Mouse (Mus musculus): ENCODE measurements at regions not wholly inside any gene's neighbourhood (a gene's known extent, or its start where the extent isn't known, plus 50 kb on each side); places are given as distances from the start of the nearest gene placed in this dataset.
A peak's percentile ranks its signal among the peaks of the same experiment; 100 is the strongest.

GRCm38 (mm10) chr2:78427659-78428336 is 440.1 kb upstream of the Ube2e3 start:
- Histone ChIP-seq H3K9ac (no peak overlapping the region), H3K4me2 (no peak overlapping the region), H3K4me1 (ENCODE audit: insufficient read depth) (no peaks in the 10 kb centered on the region), H3K9me3 (ENCODE audit: low read depth, low read length) (no peaks in the 10 kb centered on the region), H3K36me3 (ENCODE audit: insufficient read depth) (no peaks in the 10 kb centered on the region), H3K27me3 (ENCODE audit: insufficient read depth, low read length) (no peaks in the 10 kb centered on the region), H3K4me3 (ENCODE audit: low read depth, low read length) (no peak overlapping the region), H3K27ac (ENCODE audit: low read depth) (no peak overlapping the region)
- ATAC-seq (ENCODE audit: insufficient read depth): no peak
- TF ChIP-seq CTCF (IDR thresholded peaks at IDR 0.05; ENCODE audit: low read depth): no peak
- no peak for DNase-seq

- ATAC-seq (ENCODE audit: insufficient read depth): no peak
- peak; percentile 6 for DNase-seq
- WGBS: 53% methylated on average over 3 of the region's 3 CpGs
- Histone ChIP-seq H3K9me3 (ENCODE audit: low read depth, low read length) (no peaks in the 10 kb centered on the region), H3K4me2 (no peak overlapping the region), H3K27me3 (ENCODE audit: insufficient read depth, low read length) (no peaks in the 10 kb centered on the region), H3K4me3 (ENCODE audit: low read depth, low read length) (no peak overlapping the region), H3K4me1 (ENCODE audit: insufficient read depth) (peaks cover 4% of the 10 kb centered on the region; the same call in 1 of the 2 replicates), H3K9ac (no peak overlapping the region), H3K36me3 (ENCODE audit: insufficient read depth) (no peaks in the 10 kb centered on the region), H3K27ac (ENCODE audit: low read depth) (no peak overlapping the region)
- no peak for TF ChIP-seq CTCF (IDR thresholded peaks at IDR 0.05; ENCODE audit: low read depth)
Observed at GRCm38 (mm10) chr2:78418561-78419338, 449.2 kb upstream of the Ube2e3 start.

- Histone ChIP-seq H3K9ac (no peak overlapping the region), H3K4me1 (ENCODE audit: insufficient read depth) (peaks cover 4% of the 10 kb centered on the region; the same call in 1 of the 2 replicates), H3K4me2 (no peak overlapping the region), H3K36me3 (ENCODE audit: insufficient read depth) (no peaks in the 10 kb centered on the region), H3K4me3 (ENCODE audit: low read depth, low read length) (no peak overlapping the region), H3K9me3 (ENCODE audit: low read depth, low read length) (no peaks in the 10 kb centered on the region), H3K27me3 (ENCODE audit: insufficient read depth, low read length) (no peaks in the 10 kb centered on the region), H3K27ac (ENCODE audit: low read depth) (peak overlapping the region; percentile 30; the same call in 1 of the 2 replicates)
- ATAC-seq (ENCODE audit: insufficient read depth) (peak; percentile 81), DNase-seq (peak; percentile 80)
- no peak for TF ChIP-seq CTCF (IDR thresholded peaks at IDR 0.05; ENCODE audit: low read depth)
- 14% methylated on average over 2 of the region's 2 CpGs for WGBS
Observed at GRCm38 (mm10) chr2:78416574-78417109, 451.3 kb upstream of the Ube2e3 start.

DNA sequence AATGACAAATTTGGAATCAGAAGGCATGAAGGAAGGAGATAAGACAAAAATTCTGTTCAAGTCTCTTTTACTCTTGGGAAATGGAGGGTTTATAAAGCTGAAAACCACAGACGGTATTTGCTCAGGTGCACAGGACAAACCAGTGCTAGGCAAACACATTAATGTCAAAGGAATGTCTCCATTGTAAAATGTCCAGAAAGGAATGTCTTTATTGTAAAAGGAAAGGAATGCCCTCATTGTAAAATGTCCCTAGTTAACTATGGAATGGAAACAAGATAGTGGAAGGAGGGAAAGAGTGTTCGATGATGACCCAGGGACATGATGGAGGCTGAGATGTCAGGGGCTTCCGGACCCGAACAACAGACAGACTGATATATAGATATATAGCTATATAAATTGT is 454.9 kb upstream of the Ube2e3 start:
- Histone ChIP-seq H3K4me1 (ENCODE audit: insufficient read depth) (peaks cover 4% of the 10 kb centered on the region; the same call in 1 of the 2 replicates), H3K36me3 (ENCODE audit: insufficient read depth) (no peaks in the 10 kb centered on the region), H3K27me3 (ENCODE audit: insufficient read depth, low read length) (no peaks in the 10 kb centered on the region), H3K4me2 (no peak overlapping the region), H3K9ac (no peak overlapping the region), H3K27ac (ENCODE audit: low read depth) (peak overlapping the region; percentile 51; the same call in 1 of the 2 replicates), H3K9me3 (ENCODE audit: low read depth, low read length) (no peaks in the 10 kb centered on the region), H3K4me3 (ENCODE audit: low read depth, low read length) (no peak overlapping the region)
- no peak for TF ChIP-seq CTCF (IDR thresholded peaks at IDR 0.05; ENCODE audit: low read depth)
- ATAC-seq (ENCODE audit: insufficient read depth) (no peak; the same call in 1 of the 2 replicates), DNase-seq (peak; percentile 12)
- WGBS: 61% methylated on average over 4 of the region's 4 CpGs

GRCm38 (mm10) chr2:78403890-78404289 is 457.7 kb upstream of the Cwc22 start:
- Histone ChIP-seq H3K9me3 (ENCODE audit: low read depth, low read length) (no peaks in the 10 kb centered on the region), H3K4me1 (ENCODE audit: insufficient read depth) (no peaks in the 10 kb centered on the region), H3K27ac (ENCODE audit: low read depth) (no peak overlapping the region), H3K36me3 (ENCODE audit: insufficient read depth) (no peaks in the 10 kb centered on the region), H3K4me3 (ENCODE audit: low read depth, low read length) (no peak overlapping the region), H3K9ac (no peak overlapping the region), H3K4me2 (no peak overlapping the region), H3K27me3 (ENCODE audit: insufficient read depth, low read length) (no peaks in the 10 kb centered on the region)
- TF ChIP-seq CTCF (IDR thresholded peaks at IDR 0.05; ENCODE audit: low read depth): no peak
- DNase-seq (no peak), ATAC-seq (ENCODE audit: insufficient read depth) (no peak)
- 52% methylated on average over 3 of the region's 3 CpGs for WGBS

DNA sequence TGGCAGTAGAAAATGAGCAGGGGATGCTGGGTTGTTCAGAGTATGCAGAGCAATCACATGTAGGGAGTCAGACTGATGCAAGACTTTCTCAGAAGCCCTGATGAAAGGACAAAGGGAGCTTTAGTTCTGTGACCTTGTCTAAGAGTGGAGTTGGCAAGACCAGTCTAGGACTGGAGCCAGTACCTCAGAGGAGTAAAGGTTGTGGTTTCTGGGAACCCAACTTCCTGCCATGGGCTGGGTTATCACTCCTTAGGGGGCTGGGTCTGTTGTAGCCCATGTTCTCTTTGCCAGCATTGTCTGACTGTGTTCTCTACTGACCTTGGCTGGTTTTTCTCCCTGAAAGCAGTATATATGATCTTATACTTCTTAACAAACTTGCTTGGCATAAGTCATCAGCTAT is 453.1 kb upstream of the Cwc22 start:
- DNase-seq (no peak), ATAC-seq (ENCODE audit: insufficient read depth) (no peak)
- Histone ChIP-seq H3K36me3 (ENCODE audit: insufficient read depth) (no peaks in the 10 kb centered on the region), H3K27ac (ENCODE audit: low read depth) (no peak overlapping the region), H3K4me2 (no peak overlapping the region), H3K4me1 (ENCODE audit: insufficient read depth) (no peaks in the 10 kb centered on the region), H3K9ac (no peak overlapping the region), H3K27me3 (ENCODE audit: insufficient read depth, low read length) (no peaks in the 10 kb centered on the region), H3K4me3 (ENCODE audit: low read depth, low read length) (no peak overlapping the region), H3K9me3 (ENCODE audit: low read depth, low read length) (no peaks in the 10 kb centered on the region)
- no peak for TF ChIP-seq CTCF (IDR thresholded peaks at IDR 0.05; ENCODE audit: low read depth)

GRCm38 (mm10) chr2:78396924-78397323 is 450.7 kb upstream of the Cwc22 start:
- Histone ChIP-seq H3K4me3 (ENCODE audit: low read depth, low read length) (no peak overlapping the region), H3K27ac (ENCODE audit: low read depth) (no peak overlapping the region), H3K9me3 (ENCODE audit: low read depth, low read length) (no peaks in the 10 kb centered on the region), H3K27me3 (ENCODE audit: insufficient read depth, low read length) (no peaks in the 10 kb centered on the region), H3K4me1 (ENCODE audit: insufficient read depth) (no peaks in the 10 kb centered on the region), H3K4me2 (no peak overlapping the region), H3K9ac (no peak overlapping the region), H3K36me3 (ENCODE audit: insufficient read depth) (no peaks in the 10 kb centered on the region)
- 72% methylated on average over 3 of the region's 3 CpGs for WGBS
- no peak for DNase-seq
- TF ChIP-seq CTCF (IDR thresholded peaks at IDR 0.05; ENCODE audit: low read depth): no peak
- no peak for ATAC-seq (ENCODE audit: insufficient read depth)
